Mouse (Mus musculus): ENCODE measurements at regions not wholly inside any gene's neighbourhood (a gene's known extent, or its start where the extent isn't known, plus 50 kb on each side); places are given as distances from the start of the nearest gene placed in this dataset.

GRCm38 (mm10) chr8:10821901-10822300 is 186.4 kb downstream of the Irs2 start:
- no peak for DNase-seq

GRCm38 (mm10) chr8:10814499-10814898 is 193.8 kb downstream of the Irs2 start:
- no peak for DNase-seq

- peak; percentile 19 for DNase-seq
Measured at GRCm38 (mm10) chr8:10812060-10812670, 196.1 kb downstream of the Irs2 start.

GRCm38 (mm10) chr8:10807040-10807439 is 201.2 kb downstream of the Irs2 start:
- no peak for DNase-seq

- DNase-seq, result no peak
Measured at GRCm38 (mm10) chr8:10805405-10806151, 202.7 kb downstream of the Irs2 start.

- DNase-seq, result no peak
Measured at GRCm38 (mm10) chr8:10804974-10805373, 203.3 kb downstream of the Irs2 start.

- peak; percentile 13 for DNase-seq
Measured at GRCm38 (mm10) chr8:10802003-10802402, 206.3 kb downstream of the Irs2 start.

- DNase-seq, result no peak
Measured at GRCm38 (mm10) chr8:10801580-10801979, 206.7 kb downstream of the Irs2 start.

GRCm38 (mm10) chr8:10798444-10798843 is 209.8 kb downstream of the Irs2 start:
- no peak for DNase-seq

GRCm38 (mm10) chr8:10794367-10795189 is 213.7 kb downstream of the Irs2 start:
- no peak for DNase-seq

- DNase-seq, result no peak
Measured at GRCm38 (mm10) chr8:10793670-10794366, 214.4 kb downstream of the Irs2 start.

- DNase-seq, result peak; percentile 28
Measured at GRCm38 (mm10) chr8:10788496-10789200, 219.6 kb downstream of the Irs2 start.

- no peak for DNase-seq
Measured at GRCm38 (mm10) chr8:10785801-10786200, 222.5 kb downstream of the Irs2 start.

- DNase-seq, result no peak
Measured at GRCm38 (mm10) chr8:10785311-10785710, 222.9 kb downstream of the Irs2 start.

GRCm38 (mm10) chr8:10784481-10784880 is 223.8 kb downstream of the Irs2 start:
- no peak for DNase-seq

- DNase-seq, result no peak
Measured at GRCm38 (mm10) chr8:10781860-10782259, 226.4 kb downstream of the Irs2 start.

GRCm38 (mm10) chr8:10779636-10780035 is 228.6 kb downstream of the Irs2 start:
- no peak for DNase-seq

GRCm38 (mm10) chr8:10775202-10776010 is 232.9 kb downstream of the Irs2 start:
- no peak for DNase-seq

GRCm38 (mm10) chr8:10774778-10775177 is 233.5 kb downstream of the Irs2 start:
- no peak for DNase-seq

GRCm38 (mm10) chr8:10768181-10768580 is 240.1 kb downstream of the Irs2 start:
- DNase-seq, result no peak

- no peak for DNase-seq
Measured at GRCm38 (mm10) chr8:10763907-10764306, 244.4 kb downstream of the Irs2 start.

Measured in heart, postnatal 4 days (tissue).